8 mouse cellular contexts compared by ENCODE assay signal in genomic region chr1:54194183-54194953, GRCm38 (mm10). TPM values are rescaled to one million over a fixed set of nuclear protein-coding genes. Genes with fewer than 3 reads are reported as not detected.
DNase-seq lines count a peak whose midpoint lies in the region; ATAC-seq and TF ChIP-seq lines count a peak whose summit lies in the region.

No protein-coding gene starts in this region.

- peak overlapping the region; percentile 94 for H3K9ac ChIP-seq in hindbrain, postnatal 0 days (replicated peaks; ENCODE audit: low read length)

- peak overlapping the region; percentile 66 for H3K4me2 ChIP-seq in hindbrain, postnatal 0 days (ENCODE audit: low read depth, low read length)

- no peaks in the 10 kb centered on the region for H3K9me3 ChIP-seq in hindbrain, postnatal 0 days (ENCODE audit: low read length)

- WGBS in hindbrain, postnatal 0 days: 0% methylated on average over 48 of the region's 104 CpGs
- under 1% methylated on average over 104 of the region's 104 CpGs for WGBS in small intestine, adult 2 months

- H3K27ac ChIP-seq in cortical plate, adult 2 months (ENCODE audit: insufficient read depth, low read length): peak overlapping the region; percentile 97
- peak overlapping the region; percentile 98 for H3K27ac ChIP-seq in hindbrain, postnatal 0 days
- no peak overlapping the region for H3K27ac ChIP-seq in small intestine, adult 2 months (ENCODE audit: insufficient read depth, low read depth, low read length)

- H3K4me3 ChIP-seq in cortical plate, adult 2 months (ENCODE audit: insufficient read depth, low read length): peak overlapping the region; percentile 67
- H3K4me3 ChIP-seq in hindbrain, postnatal 0 days (ENCODE audit: low read length): peak overlapping the region; percentile 91
- H3K4me3 ChIP-seq in small intestine, adult 2 months (ENCODE audit: low read depth, low read length): peak overlapping the region; percentile 66

- DNase-seq in adrenal gland, postnatal 25 days: peak; percentile 33
- peak; percentile 28 for DNase-seq in gastrocnemius, postnatal 14 days
- peak; percentile 76 for DNase-seq in hindbrain, postnatal 0 days (ENCODE audit: low spot score)
- DNase-seq in left cerebral cortex, postnatal 10 days (ENCODE audit: extremely low spot score in 1 of 2, low spot score in 2 of 2): peak; percentile 45 to 77
- DNase-seq in mesoderm, embryonic 11.5 days (ENCODE audit: low read depth, low spot score): peak; percentile 82
- no peak for DNase-seq in MN1 (ENCODE audit: low spot score)

- intact Hi-C loops in gastrocnemius, postnatal 14 days (cut with DNase I; ENCODE audit: low total_unique reads): no loop called here
- intact Hi-C loops in left cerebral cortex, postnatal 10 days (cut with DNase I): loop anchor here (5.0 to 10.0 kb wide), 3 partner anchors 77 to 280 kb away; no protein-coding TSS in a partner anchor

- H3K36me3 ChIP-seq in hindbrain, postnatal 0 days (ENCODE audit: insufficient read depth, low read length): no peaks in the 10 kb centered on the region
- H3K36me3 ChIP-seq in small intestine, adult 2 months (ENCODE audit: control insufficient read depth, insufficient read depth, low read length): no peaks in the 10 kb centered on the region

- peak; percentile 87 for ATAC-seq in hindbrain, postnatal 0 days

- TF ChIP-seq CTCF in cortical plate, adult 2 months (IDR thresholded peaks at IDR 0.05; ENCODE audit: extremely low read depth, insufficient read depth, low read length): no peak
- peak; percentile 30 for TF ChIP-seq CTCF in hindbrain, postnatal 0 days (IDR thresholded peaks at IDR 0.05; ENCODE audit: low read depth)
- no peak for TF ChIP-seq CTCF in small intestine, adult 2 months (IDR thresholded peaks at IDR 0.05; ENCODE audit: extremely low read depth, insufficient read length, insufficient replicate concordance, low read depth, low read length)

- no peaks in the 10 kb centered on the region for H3K27me3 ChIP-seq in hindbrain, postnatal 0 days (ENCODE audit: insufficient read depth, low read length)
- H3K27me3 ChIP-seq in small intestine, adult 2 months (ENCODE audit: control insufficient read depth, insufficient read depth, low read length): peaks cover 18% of the 10 kb centered on the region

- H3K4me1 ChIP-seq in cortical plate, adult 2 months (ENCODE audit: control insufficient read depth, insufficient read depth, low read length): peaks cover 2% of the 10 kb centered on the region; the same call in 1 of the 2 replicates
- H3K4me1 ChIP-seq in hindbrain, postnatal 0 days (ENCODE audit: insufficient read depth, low read length): peaks cover 4% of the 10 kb centered on the region; the same call in 1 of the 2 replicates
- no peaks in the 10 kb centered on the region for H3K4me1 ChIP-seq in small intestine, adult 2 months (ENCODE audit: control insufficient read depth, insufficient read depth, insufficient read length, low read length)

- peak; percentile 69; the same call in 1 of the 2 replicates for TF ChIP-seq POLR2A in cortical plate, adult 2 months (IDR thresholded peaks at IDR 0.05; ENCODE audit: extremely low read depth, insufficient read depth, low read length)
- no peak for TF ChIP-seq POLR2A in small intestine, adult 2 months (IDR thresholded peaks at IDR 0.05; ENCODE audit: low read depth, low read length)

RNA-seq across cellular contexts. Expression of gene Hecw2, which starts 0.6 kb away (rescaled TPM):
- 7.5 and 8.8 TPM in 2 replicates for total RNA-seq in adrenal gland, postnatal 25 days (2021)
- polyA plus RNA-seq in cortical plate, adult 2 months (2012; rRNA removed): 10.8 and 13.0 TPM in 2 replicates
- 1 to 10 TPM; 3.2 to 5.7 TPM for total RNA-seq in gastrocnemius, postnatal 14 days (2021)
- total RNA-seq in hindbrain, postnatal 0 days (2014; rRNA removed): 20.4 and 21.1 TPM in 2 replicates
- 6.3 and 6.7 TPM in 2 replicates for polyA plus RNA-seq in hindbrain, postnatal 0 days (2015; fragmentation: Nextera tagmentation; extraction: Ambion mirVana)
- total RNA-seq in left cerebral cortex, postnatal 10 days (2021): 10 to 100 TPM; 62.4 to 66.9 TPM
- polyA plus RNA-seq in small intestine, adult 2 months (2012; rRNA removed): 0.13 and 0.25 TPM in 2 replicates

RNA-seq across cellular contexts. Expression of gene Ccdc150, which starts 56.1 kb away (rescaled TPM):
- total RNA-seq in adrenal gland, postnatal 25 days (2021): not detected in 2 replicates
- polyA plus RNA-seq in cortical plate, adult 2 months (2012; rRNA removed): 0.06 and 0.15 TPM in 2 replicates
- under 1 TPM; 0.16 to 0.20 TPM for total RNA-seq in gastrocnemius, postnatal 14 days (2021)
- total RNA-seq in hindbrain, postnatal 0 days (2014; rRNA removed): not detected in 2 replicates
- polyA plus RNA-seq in hindbrain, postnatal 0 days (2015; fragmentation: Nextera tagmentation; extraction: Ambion mirVana): 0.11 and 0.15 TPM in 2 replicates
- under 1 TPM; 0.24 to 0.47 TPM for total RNA-seq in left cerebral cortex, postnatal 10 days (2021)
- not detected in 2 replicates for polyA plus RNA-seq in small intestine, adult 2 months (2012; rRNA removed)
